Comparison of ENCODE assay signal across 8 mouse cellular contexts in the genomic region with DNA sequence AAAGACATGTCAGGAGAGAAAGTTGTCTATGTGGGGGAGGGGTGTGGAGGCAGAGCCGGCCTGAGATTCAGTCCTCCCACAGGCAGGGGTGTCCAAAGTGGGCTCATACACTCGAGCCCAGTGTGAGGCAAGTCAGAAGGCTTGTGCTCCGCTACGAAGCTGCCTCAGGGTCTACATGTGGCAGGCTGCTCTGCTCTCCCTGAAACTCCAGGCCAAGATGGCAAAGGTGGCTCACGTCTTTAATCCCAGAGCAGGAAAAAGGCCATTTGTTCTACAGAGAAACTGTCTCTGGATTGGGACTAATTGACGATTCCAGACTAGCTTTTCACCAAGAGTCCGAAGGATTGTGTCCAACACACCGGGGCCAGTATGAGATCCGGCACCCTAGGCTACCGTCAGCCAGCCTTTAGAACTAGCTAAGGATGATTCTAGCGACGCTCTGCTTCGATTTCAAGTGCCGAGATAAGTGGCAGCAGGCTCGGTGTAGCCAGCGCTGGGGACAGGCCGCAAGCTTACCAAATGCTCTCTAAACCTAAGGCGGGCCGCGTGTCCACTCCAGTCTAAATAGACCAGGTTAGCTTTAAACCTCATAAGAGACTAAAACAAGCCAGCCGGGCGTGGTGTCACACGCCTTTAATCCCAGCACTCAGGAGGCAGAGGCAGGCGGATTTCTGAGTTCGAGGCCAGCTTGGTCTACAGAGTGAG. TPM values are rescaled to one million over a fixed set of nuclear protein-coding genes. Genes with fewer than 3 reads are reported as not detected.
DNase-seq lines count a peak whose midpoint lies in the region; ATAC-seq lines count a peak whose summit lies in the region.

No protein-coding gene starts in this region.

- 3% methylated on average over 25 of the region's 25 CpGs for WGBS in embryonic facial prominence, embryonic 13.5 days
- WGBS in intestine, embryonic 14.5 days: 4% methylated on average over 25 of the region's 25 CpGs
- 6% methylated on average over 25 of the region's 25 CpGs for WGBS in neural tube, embryonic 14.5 days

- DNase-seq in intestine, embryonic 14.5 days (ENCODE audit: low spot score): no peak
- no peak for DNase-seq in gastrocnemius, postnatal 10 days
- no peak for DNase-seq in thymus, postnatal 14 days
- no peak for DNase-seq in frontal cortex, postnatal 14 days (ENCODE audit: low spot score in 2 of 2)

- peak overlapping the region; percentile 81 for H3K4me2 ChIP-seq in embryonic facial prominence, embryonic 13.5 days
- H3K4me2 ChIP-seq in intestine, embryonic 14.5 days (ENCODE audit: low read length): peak overlapping the region; percentile 77
- peak overlapping the region; percentile 93 for H3K4me2 ChIP-seq in neural tube, embryonic 14.5 days (ENCODE audit: low read depth, low read length)

- peaks cover 40% of the 10 kb centered on the region for H3K36me3 ChIP-seq in megakaryocyte, embryonic 14.5 days (replicated peaks; ENCODE audit: low read length)
- H3K36me3 ChIP-seq in embryonic facial prominence, embryonic 13.5 days: peaks cover 28% of the 10 kb centered on the region
- H3K36me3 ChIP-seq in intestine, embryonic 14.5 days (ENCODE audit: control insufficient read depth, insufficient read depth, low read length): peaks cover 29% of the 10 kb centered on the region
- H3K36me3 ChIP-seq in neural tube, embryonic 14.5 days (ENCODE audit: control insufficient read depth, insufficient read depth, low read length): peaks cover 18% of the 10 kb centered on the region

- H3K9me3 ChIP-seq in megakaryocyte, embryonic 14.5 days: peaks cover 13% of the 10 kb centered on the region
- no peaks in the 10 kb centered on the region for H3K9me3 ChIP-seq in embryonic facial prominence, embryonic 13.5 days
- H3K9me3 ChIP-seq in intestine, embryonic 14.5 days (ENCODE audit: control insufficient read depth, low read length): no peaks in the 10 kb centered on the region
- H3K9me3 ChIP-seq in neural tube, embryonic 14.5 days (ENCODE audit: control insufficient read depth, low read length): no peaks in the 10 kb centered on the region

- ATAC-seq in megakaryocyte, adult 5-6 weeks (ENCODE audit: poor library complexity, severe bottlenecking): no peak
- ATAC-seq in embryonic facial prominence, embryonic 13.5 days (ENCODE audit: insufficient number of reproducible peaks, insufficient read depth, low FRiP score, low TSS enrichment, low read depth): no peak
- ATAC-seq in intestine, embryonic 14.5 days (replicated peaks; ENCODE audit: low FRiP score, low TSS enrichment, low read depth): no peak
- no peak for ATAC-seq in neural tube, embryonic 14.5 days (ENCODE audit: low read depth)

- H3K4me1 ChIP-seq in megakaryocyte, embryonic 14.5 days: peaks cover 63% of the 10 kb centered on the region
- H3K4me1 ChIP-seq in embryonic facial prominence, embryonic 13.5 days: peaks cover 38% of the 10 kb centered on the region
- 0 out of 2 replicates have a peak, but pooled peaks cover 4% of the 10 kb centered on the region for H3K4me1 ChIP-seq in intestine, embryonic 14.5 days (replicated peaks; ENCODE audit: control insufficient read depth, insufficient read depth, low read length)
- peaks cover 17% of the 10 kb centered on the region for H3K4me1 ChIP-seq in neural tube, embryonic 14.5 days (ENCODE audit: control insufficient read depth, insufficient read depth, low read length)

- H3K9ac ChIP-seq in embryonic facial prominence, embryonic 13.5 days: peak overlapping the region; percentile 95
- H3K9ac ChIP-seq in intestine, embryonic 14.5 days (ENCODE audit: low read length): peak overlapping the region; percentile 97
- peak overlapping the region; percentile 89 for H3K9ac ChIP-seq in neural tube, embryonic 14.5 days (replicated peaks; ENCODE audit: low read depth, low read length)

- H3K4me3 ChIP-seq in megakaryocyte, embryonic 14.5 days (replicated peaks): peak overlapping the region; percentile 96
- peak overlapping the region; percentile 86 for H3K4me3 ChIP-seq in embryonic facial prominence, embryonic 13.5 days
- peak overlapping the region; percentile 98 for H3K4me3 ChIP-seq in intestine, embryonic 14.5 days (ENCODE audit: low read depth, low read length)
- H3K4me3 ChIP-seq in neural tube, embryonic 14.5 days (ENCODE audit: low read depth, low read length): peak overlapping the region; percentile 51

- H3K27me3 ChIP-seq in megakaryocyte, embryonic 14.5 days (replicated peaks): peaks cover 21% of the 10 kb centered on the region
- peaks cover 37% of the 10 kb centered on the region for H3K27me3 ChIP-seq in embryonic facial prominence, embryonic 13.5 days
- peaks cover 27% of the 10 kb centered on the region for H3K27me3 ChIP-seq in intestine, embryonic 14.5 days (replicated peaks; ENCODE audit: control insufficient read depth, insufficient read depth, low read length)
- H3K27me3 ChIP-seq in neural tube, embryonic 14.5 days (ENCODE audit: control insufficient read depth, insufficient read depth, low read length): peaks cover 19% of the 10 kb centered on the region

- H3K27ac ChIP-seq in embryonic facial prominence, embryonic 13.5 days: peak overlapping the region; percentile 91; the same call in 1 of the 2 replicates
- H3K27ac ChIP-seq in intestine, embryonic 14.5 days (ENCODE audit: low read depth): peak overlapping the region; percentile 57; the same call in 1 of the 2 replicates
- H3K27ac ChIP-seq in neural tube, embryonic 14.5 days (ENCODE audit: low read depth, low read length): no peak overlapping the region

RNA-seq across cellular contexts. Expression of a gene that starts 0.7 kb away (rescaled TPM):
- 4,812 and 7,707 TPM in 2 replicates for polyA plus RNA-seq in megakaryocyte, embryonic 14.5 days (2012; ENCODE audit: insufficient read depth, low replicate concordance)
- 5,087 and 5,550 TPM in 2 replicates for total RNA-seq in megakaryocyte, adult 5-6 weeks (2015)
- 1,590 and 1,750 TPM in 2 replicates for total RNA-seq in megakaryocyte, adult 5-6 weeks (2017)
- 4,412 and 4,959 TPM in 2 replicates for polyA plus RNA-seq in embryonic facial prominence, embryonic 13.5 days (2015; fragmentation: Nextera tagmentation; extraction: Ambion mirVana)
- 6,009 and 6,086 TPM in 2 replicates for polyA plus RNA-seq in intestine, embryonic 14.5 days (2014; fragmentation: Nextera tagmentation; extraction: Ambion mirVana)
- polyA plus RNA-seq in neural tube, embryonic 14.5 days (2014; fragmentation: Nextera tagmentation; extraction: Ambion mirVana): 2,427 and 2,505 TPM in 2 replicates
- total RNA-seq in gastrocnemius, postnatal 10 days (2021): 1,000 to 10,000 TPM; 1,533 to 1,604 TPM

RNA-seq across cellular contexts. Expression of a gene that starts 3.9 kb away (rescaled TPM):
- polyA plus RNA-seq in megakaryocyte, embryonic 14.5 days (2012; ENCODE audit: insufficient read depth, low replicate concordance): 0.13 and 1.5 TPM in 2 replicates
- total RNA-seq in megakaryocyte, adult 5-6 weeks (2015): 0.07 TPM in 1 of 2 replicates, not detected in the other
- total RNA-seq in megakaryocyte, adult 5-6 weeks (2017): not detected in 2 replicates
- 0.18 and 0.32 TPM in 2 replicates for polyA plus RNA-seq in embryonic facial prominence, embryonic 13.5 days (2015; fragmentation: Nextera tagmentation; extraction: Ambion mirVana)
- 0.32 and 0.45 TPM in 2 replicates for polyA plus RNA-seq in intestine, embryonic 14.5 days (2014; fragmentation: Nextera tagmentation; extraction: Ambion mirVana)
- polyA plus RNA-seq in neural tube, embryonic 14.5 days (2014; fragmentation: Nextera tagmentation; extraction: Ambion mirVana): 1.7 and 2.6 TPM in 2 replicates
- under 1 TPM in 1 of 2 experiments, not detected in 1; 0.09 TPM for total RNA-seq in gastrocnemius, postnatal 10 days (2021)

RNA-seq across cellular contexts. Expression of a gene that starts 9.3 kb away (rescaled TPM):
- polyA plus RNA-seq in megakaryocyte, embryonic 14.5 days (2012; ENCODE audit: insufficient read depth, low replicate concordance): 69.6 and 104 TPM in 2 replicates
- 15.0 and 17.1 TPM in 2 replicates for total RNA-seq in megakaryocyte, adult 5-6 weeks (2015)
- total RNA-seq in megakaryocyte, adult 5-6 weeks (2017): 11.3 and 11.8 TPM in 2 replicates
- 49.8 and 52.6 TPM in 2 replicates for polyA plus RNA-seq in embryonic facial prominence, embryonic 13.5 days (2015; fragmentation: Nextera tagmentation; extraction: Ambion mirVana)
- 43.8 and 44.7 TPM in 2 replicates for polyA plus RNA-seq in intestine, embryonic 14.5 days (2014; fragmentation: Nextera tagmentation; extraction: Ambion mirVana)
- polyA plus RNA-seq in neural tube, embryonic 14.5 days (2014; fragmentation: Nextera tagmentation; extraction: Ambion mirVana): 50.1 and 54.8 TPM in 2 replicates
- total RNA-seq in gastrocnemius, postnatal 10 days (2021): 10 to 100 TPM; 17.3 to 24.5 TPM

RNA-seq across cellular contexts. Expression of a gene that starts 22.7 kb away (rescaled TPM):
- 92.6 and 282 TPM in 2 replicates for polyA plus RNA-seq in megakaryocyte, embryonic 14.5 days (2012; ENCODE audit: insufficient read depth, low replicate concordance)
- total RNA-seq in megakaryocyte, adult 5-6 weeks (2015): 32.7 and 38.9 TPM in 2 replicates
- total RNA-seq in megakaryocyte, adult 5-6 weeks (2017): 36.8 and 47.6 TPM in 2 replicates
- polyA plus RNA-seq in embryonic facial prominence, embryonic 13.5 days (2015; fragmentation: Nextera tagmentation; extraction: Ambion mirVana): 108 and 124 TPM in 2 replicates
- 97.3 and 105 TPM in 2 replicates for polyA plus RNA-seq in intestine, embryonic 14.5 days (2014; fragmentation: Nextera tagmentation; extraction: Ambion mirVana)
- 155 and 159 TPM in 2 replicates for polyA plus RNA-seq in neural tube, embryonic 14.5 days (2014; fragmentation: Nextera tagmentation; extraction: Ambion mirVana)
- total RNA-seq in gastrocnemius, postnatal 10 days (2021): 10 to 100 TPM; 42.8 to 45.0 TPM

RNA-seq across cellular contexts. Expression of a gene that starts 33.4 kb away (rescaled TPM):
- polyA plus RNA-seq in megakaryocyte, embryonic 14.5 days (2012; ENCODE audit: insufficient read depth, low replicate concordance): 3.4 and 11.8 TPM in 2 replicates
- not detected in 2 replicates for total RNA-seq in megakaryocyte, adult 5-6 weeks (2015)
- 0.33 TPM in 1 of 2 replicates, not detected in the other for total RNA-seq in megakaryocyte, adult 5-6 weeks (2017)
- polyA plus RNA-seq in embryonic facial prominence, embryonic 13.5 days (2015; fragmentation: Nextera tagmentation; extraction: Ambion mirVana): 3.2 and 5.3 TPM in 2 replicates
- polyA plus RNA-seq in intestine, embryonic 14.5 days (2014; fragmentation: Nextera tagmentation; extraction: Ambion mirVana): 1.6 and 2.1 TPM in 2 replicates
- polyA plus RNA-seq in neural tube, embryonic 14.5 days (2014; fragmentation: Nextera tagmentation; extraction: Ambion mirVana): 12.6 and 13.0 TPM in 2 replicates
- total RNA-seq in gastrocnemius, postnatal 10 days (2021): 1 to 10 TPM; 3.7 to 3.8 TPM
